Mouse (Mus musculus) heart, adult 11 months (tissue): ENCODE measurements around the gene Polr1a.
A peak's percentile ranks its signal among the peaks of the same experiment; 100 is the strongest.

Source experiments
- DNase-seq: peaks from one replicate; pipeline ENCODE4 v3.0.0; 2022

The Polr1a gene

DNA sequence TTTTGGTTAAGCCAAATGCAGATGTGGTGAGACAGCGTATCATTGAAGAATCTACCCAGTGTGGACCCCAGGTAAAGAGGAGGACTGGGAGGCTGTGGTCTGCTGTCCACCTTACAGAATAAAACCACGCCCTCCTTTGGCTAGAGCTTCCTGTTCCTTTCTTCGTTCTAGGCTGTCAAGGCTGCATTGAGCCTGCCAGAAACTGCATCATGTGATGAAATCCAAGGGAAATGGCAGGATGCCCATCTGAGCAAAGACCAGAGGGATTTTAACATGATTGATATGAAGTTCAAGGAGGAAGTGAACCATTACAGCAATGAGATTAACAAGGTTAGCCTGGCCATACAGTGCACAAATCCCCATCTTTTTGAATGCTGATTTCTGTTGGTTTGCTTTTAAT is 41.7 kb downstream of the Polr1a start:
- peak; percentile 97 for DNase-seq

DNA sequence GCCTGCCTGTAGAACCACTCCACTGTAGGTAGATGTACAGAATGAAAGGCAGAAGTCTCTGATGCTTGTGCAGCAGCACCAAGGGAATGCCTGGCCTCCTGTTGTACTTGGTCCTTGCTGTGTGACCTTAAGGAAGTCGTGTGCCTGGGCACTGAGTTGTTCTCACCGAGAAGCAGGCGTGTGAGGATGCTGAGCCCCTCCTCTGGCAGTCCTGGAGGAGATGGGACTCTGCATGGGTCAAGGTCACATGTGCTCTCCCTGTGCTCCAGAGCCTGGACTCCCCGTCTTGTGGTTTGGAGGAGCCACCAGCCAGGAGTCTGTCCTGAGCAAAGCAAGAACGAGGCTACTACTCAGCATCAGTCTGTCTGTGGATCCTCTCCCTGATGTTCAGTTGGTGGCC is 42.3 kb downstream of the Polr1a start:
- no peak for DNase-seq

DNA sequence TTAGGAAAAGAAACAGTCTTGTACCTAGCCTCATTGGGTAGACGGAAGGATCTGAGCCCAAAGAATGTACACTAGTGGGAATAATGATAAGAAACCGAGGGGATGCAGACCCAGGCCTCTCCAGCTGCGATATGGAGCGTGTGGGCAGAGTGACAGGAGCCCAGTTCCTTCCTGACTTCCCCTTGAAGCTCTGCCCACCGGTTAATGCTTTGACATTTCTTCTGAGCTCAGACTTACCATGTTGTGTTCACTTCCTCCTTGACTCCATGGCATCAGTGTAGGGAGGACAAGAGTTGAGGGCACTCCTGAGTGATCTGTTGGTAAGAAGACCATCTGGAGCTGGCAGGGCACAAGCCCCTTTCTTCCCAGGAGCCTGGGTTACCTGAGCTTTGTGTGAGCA is 53.3 kb downstream of the Polr1a start:
- DNase-seq: no peak

DNA sequence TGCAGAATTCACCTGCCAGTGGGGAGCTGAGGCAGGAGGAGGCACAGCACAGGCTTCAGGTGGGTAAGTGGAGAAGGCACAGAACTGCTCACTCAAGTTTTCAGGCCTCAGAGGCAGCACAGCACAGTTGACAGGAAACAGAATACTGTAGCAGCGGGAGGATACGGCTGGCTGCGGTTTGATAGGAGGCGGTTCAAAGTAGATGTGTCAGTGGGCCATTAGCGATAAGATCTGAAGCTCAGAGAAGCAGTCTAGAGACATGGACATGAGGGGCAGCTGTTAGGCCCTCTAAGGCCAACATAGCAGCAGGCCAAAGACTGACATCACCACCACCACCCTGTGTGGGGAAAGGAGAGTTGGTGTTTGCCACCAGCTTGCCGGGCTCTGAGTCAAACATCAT is 53.9 kb downstream of the Polr1a start:
- DNase-seq: peak; percentile 81

DNA sequence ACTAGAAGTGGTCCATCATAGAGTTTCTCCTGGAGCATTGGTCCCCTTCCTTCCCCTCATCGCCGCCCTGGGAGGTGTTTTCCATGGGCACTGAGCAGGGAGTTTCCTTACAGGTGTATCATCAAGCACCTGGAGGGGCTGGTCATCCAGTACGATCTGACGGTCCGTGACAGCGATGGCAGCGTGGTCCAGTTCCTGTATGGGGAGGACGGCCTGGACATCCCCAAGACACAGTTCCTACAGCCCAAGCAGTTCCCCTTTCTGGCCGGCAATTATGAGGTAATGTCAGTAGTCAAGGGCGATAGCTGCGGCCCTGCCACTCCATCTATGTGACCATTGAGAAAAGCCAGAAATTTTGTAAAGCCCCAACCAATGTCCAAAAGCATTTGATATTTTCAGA is 54.7 kb downstream of the Polr1a start:
- DNase-seq: peak; percentile 88

DNA sequence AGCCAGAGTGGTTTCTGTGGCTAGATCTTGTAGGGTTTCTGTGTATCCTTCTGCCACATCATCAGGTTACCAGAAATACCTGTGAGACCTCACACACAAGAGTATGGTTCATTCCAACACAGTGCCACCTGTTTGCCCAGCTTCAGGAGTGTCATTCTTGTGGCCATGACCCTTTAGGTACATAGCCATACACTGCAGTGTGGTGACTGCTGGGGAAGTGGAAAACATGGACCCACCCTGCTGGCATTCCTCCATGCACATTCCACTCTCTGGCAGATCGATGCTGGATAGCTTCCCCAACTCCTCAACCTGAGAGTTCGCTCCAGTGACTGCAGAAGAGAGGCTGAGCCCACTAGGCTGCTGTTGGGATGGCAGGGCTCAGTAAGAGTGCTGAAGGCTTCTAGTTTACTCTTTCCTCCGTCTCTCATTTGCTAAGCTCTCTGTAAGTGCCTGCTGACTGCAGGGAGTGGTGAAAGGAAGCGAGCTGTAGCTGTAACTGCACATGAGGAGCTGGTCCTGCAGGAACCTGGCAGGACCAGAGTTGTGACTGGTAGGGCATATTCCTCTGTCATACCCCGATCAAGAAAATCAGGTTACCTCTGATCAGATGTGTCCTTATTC is 57.9 kb downstream of the Polr1a start:
- no peak for DNase-seq

DNA sequence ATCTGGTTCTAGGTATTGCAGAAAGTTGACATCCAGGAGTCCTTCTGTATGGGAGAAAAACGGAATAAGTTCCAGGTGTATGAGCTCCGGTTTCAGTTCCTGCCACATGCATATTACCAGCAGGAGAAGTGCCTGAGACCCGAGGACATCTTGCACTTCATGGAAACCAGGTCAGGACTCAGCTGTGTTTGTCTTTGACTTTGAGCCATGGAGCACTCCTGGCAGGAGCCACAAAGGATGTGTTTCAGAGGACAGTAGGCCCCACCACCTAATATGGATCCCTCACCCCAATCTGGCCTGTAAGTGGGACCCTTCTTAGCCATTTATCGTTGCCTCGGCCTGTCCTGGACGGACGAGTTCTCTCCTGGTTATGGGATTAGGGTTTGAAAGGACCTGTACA is 59.0 kb downstream of the Polr1a start:
- DNase-seq: no peak

DNA sequence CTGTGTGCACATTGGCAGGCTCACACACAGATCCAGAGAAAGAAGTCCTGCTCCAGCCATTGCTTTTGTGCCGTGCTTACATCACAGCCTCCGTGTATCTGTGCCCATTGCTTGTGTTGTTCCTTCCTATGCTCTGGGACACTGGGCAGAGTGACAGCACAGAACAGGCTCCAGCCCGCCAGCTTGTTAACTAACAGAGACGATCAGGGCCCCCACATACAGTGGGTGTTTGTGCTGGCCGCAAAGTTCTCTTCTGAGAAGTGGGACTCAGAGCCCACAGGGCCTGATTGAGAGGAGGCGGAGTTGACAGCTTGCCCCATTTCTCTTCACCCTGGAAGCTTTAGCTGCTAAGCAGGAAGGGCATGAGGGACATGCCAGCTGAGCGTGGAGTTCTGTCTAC is 60.6 kb downstream of the Polr1a start:
- no peak for DNase-seq

DNA sequence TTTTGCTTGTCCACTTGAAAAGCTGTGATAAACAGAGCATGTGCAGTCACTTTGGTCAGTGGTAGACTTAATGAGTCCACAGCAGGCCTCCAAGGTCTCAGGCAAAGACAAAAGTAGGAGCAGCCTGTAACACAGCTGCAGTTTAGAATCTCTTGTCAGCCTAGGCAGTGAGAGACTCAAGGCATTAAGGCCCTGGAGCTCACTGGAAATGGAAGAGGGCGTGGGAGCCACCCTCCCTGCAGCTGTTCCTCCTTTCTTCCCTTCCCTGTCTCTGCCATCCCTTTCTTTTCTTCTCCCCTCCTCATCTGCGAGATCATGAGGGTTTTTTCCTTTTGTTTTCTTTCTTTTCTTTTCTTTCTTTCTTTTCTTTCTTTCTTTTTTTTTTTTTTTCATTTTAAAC is 61.3 kb downstream of the Polr1a start:
- no peak for DNase-seq

DNA sequence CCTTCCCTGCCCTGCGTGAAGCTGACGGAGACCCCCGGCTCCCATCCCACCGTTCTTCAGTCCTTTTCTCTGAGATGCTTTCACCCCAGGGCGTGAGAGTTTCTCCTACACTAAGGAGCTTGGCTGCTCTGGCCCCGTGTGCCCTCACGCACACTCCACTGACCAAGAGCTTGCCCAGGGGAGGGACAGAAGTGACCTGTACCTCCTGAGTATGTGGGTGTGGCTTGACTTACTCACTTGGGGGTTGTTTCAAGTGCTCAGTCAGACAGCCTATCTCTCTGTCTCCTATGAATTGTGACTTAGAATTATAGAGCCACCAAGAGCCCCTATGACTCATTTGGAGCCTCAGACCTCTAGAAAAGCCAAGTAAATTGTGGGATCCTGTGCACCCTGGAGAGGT is 67.7 kb downstream of the Polr1a start:
- no peak for DNase-seq

DNA sequence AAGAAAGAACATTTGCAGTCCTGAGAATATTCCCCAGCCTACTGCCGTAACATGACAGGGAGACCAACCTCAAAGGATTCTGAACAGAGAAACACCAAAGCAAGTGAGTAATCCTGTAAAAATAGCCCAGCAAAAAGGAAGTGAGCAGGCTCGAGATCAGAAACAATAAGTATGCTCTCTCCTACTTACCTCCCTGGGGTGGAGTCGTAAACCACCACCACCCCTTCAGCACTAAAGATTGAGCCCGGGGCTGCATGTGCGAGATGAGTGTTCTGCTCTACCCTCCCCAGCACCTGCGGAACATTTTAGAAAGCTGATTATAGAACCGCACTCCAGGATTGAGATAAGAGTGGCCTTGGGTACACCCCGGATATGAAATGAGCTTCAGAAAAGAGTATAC is 71.3 kb downstream of the Polr1a start:
- DNase-seq: no peak

DNA sequence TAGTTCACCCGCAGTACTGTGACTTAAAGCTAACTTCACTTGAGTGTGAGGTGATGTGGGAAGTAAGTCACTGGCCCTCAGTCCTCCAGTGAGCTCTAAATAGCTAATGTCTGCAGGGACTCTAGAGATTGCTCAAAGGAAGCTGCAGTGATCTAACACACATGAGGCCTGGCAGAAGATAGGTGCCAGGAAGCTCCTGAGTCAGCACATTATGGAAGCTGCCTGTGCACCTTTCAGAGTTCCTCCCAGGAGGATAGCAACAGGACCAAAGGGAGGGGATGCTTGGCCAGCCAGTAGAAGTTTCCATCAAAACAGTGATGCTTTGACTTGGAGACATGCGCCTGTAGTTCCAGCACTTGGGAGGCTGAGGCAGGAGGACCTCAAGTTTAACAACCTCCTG is 71.7 kb downstream of the Polr1a start:
- DNase-seq: no peak

DNA sequence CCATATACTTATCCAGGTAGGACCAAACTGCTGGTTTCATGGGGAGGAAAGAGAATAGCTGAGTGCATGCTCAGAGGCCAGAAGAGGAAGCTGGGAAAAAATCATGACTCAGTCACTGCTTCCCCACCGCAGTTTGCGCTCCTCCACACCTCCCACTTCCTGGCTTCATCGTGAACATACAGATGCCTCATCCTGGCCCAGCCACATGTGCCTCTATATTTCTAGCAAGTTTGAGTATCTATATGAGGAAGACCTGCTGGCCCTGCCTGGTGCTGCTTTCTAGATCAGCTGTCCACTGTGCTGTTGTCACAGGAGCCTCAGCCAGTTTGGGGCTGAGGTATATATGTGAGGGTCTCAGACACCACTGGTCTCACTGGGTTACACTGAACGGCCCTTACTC is 72.6 kb downstream of the Polr1a start:
- peak; percentile 81 for DNase-seq

DNA sequence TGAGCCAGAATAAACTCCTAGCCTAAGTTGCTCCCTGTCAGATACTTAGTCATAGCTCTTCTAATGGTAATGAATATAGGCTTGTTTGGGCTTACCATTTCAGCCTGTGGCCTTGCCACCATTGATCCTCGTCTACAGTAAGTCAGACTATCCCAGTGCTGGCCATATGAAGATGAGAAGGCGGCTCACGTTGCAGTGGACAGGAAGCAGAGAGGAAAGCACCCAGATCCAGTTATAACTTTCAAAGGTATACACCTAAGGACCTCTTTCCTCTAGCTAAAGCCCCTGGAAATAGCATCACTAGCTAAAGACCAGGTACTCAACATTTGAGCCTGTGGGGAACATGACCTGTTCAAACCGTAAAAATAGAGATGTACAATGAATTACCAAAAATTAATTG is 77.1 kb downstream of the Polr1a start:
- DNase-seq: peak; percentile 83

DNA sequence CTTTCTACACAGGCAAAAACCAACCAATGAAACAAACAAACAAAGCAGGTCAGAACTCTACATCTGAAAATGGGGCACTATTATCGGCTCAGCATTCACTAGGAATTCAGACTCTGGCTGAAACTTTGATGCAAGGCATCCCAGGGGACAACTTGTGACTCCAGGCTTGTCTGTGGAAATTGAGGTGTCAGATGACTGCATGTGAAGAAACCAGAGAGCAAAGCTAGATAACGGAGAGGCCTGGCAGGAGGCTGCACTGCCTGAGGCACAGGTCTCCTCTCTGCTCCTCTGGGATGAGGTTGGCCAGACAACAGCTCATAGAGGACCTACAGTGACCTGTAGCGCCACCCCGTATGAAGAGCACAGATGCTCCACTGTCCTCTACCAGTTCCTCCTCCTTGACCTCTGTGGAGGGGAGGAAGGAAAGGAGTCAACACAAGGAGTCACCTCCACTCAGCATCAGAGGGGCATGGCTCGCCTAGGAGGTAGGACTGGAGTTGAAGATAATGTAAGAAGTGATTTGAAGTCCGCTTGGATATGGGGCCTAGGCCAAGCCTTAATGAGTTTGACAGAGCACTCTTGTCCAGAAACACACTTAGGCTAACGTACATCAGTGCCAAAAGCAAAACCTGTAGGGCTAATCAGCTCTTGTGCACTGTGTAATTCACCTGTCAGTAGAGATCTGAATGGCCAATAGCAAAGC is 78.8 kb downstream of the Polr1a start:
- DNase-seq: peak; percentile 95

DNA sequence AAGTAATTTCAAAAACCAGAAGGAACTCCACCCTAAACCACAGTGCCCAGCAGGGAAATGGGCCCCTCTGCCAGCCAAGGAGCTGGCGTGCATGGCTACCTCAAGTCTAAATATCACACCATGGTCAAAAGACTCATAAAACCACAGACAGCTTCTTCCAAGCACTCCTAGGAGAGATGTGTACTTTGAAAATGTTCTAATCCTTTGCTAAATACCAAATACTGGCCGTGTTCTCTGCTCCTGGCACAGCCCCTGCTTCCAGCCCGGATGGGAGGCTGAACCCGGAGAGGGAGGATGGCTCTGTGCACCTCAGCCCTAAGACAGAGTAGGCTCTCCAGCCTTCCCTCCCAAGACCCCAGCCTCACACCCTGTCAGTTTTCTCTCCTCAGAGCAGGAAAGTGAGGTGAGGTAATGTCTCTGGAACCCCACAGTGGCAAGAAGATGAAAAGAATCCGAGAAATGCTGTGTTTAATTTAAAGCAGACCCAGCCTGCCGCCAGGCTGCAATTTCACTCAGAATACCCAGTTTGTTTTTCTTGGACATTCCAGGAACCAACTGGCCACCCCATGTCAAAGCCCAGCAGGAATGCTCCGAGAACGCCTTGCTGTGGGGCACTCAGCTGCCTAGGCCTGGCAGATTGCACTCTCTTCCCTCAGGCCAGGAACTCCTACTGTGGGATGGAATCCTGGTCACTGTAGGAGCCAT is 80.9 kb downstream of the Polr1a start:
- DNase-seq: peak; percentile 89

DNA sequence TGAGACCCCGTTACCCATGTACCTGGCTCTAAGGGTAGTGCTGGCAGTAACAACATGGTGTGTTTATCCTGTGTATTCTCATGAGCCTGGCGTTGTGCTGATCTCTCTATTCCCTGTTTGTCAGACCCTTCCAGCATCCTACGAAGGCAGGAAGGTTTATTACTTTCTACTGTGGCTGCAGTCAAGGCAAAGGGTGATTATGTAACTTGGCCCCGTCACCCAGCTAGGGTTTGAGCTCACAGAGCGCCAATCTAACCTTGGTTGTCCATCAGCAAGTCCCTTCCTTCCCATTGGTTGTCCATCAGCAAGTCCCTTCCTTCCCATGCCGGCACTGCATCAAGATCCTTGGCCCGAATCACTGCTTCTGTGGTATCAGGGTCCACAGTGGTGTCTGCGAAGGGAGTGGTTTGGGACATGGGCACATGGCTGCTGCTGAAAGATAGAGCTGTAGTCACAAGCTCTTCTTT is 81.6 kb downstream of the Polr1a start:
- peak; percentile 92 for DNase-seq

DNA sequence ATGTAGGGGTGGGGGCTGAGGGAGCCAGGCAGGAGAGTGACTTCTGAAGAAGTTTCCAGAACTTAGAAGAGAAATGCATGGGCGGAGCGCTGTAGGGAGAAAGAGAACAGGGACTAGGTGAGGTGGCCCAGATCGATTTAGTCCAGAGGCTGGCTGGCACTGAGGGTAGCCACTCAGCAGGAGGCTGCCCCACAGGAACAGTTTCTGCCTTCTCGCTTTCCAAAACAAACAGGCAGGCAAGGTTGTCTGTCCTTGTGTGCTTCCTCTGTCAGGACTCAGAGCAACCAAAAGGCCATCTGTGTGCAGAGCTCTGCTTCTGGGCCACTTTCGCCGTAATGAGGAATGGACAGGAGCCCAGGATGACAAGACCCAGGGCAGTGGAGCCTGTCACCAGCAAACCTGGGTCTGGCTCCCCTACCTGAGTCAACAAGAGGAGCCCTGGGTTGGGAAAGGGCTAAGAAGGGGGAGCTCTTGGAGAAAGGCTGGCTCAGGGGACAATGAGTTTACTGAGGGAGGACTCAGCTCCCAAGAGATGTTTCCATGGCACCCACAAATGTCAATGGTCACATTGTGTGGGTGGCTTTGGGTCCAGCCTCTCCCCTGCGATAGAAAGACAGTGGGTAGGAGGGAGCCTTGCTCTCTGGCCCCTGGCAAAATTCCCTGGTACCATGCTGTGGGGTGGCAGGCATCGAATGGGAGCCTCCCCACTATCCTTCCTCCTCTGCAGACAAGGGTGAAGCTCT is 82.5 kb downstream of the Polr1a start:
- DNase-seq: peak; percentile 93

DNA sequence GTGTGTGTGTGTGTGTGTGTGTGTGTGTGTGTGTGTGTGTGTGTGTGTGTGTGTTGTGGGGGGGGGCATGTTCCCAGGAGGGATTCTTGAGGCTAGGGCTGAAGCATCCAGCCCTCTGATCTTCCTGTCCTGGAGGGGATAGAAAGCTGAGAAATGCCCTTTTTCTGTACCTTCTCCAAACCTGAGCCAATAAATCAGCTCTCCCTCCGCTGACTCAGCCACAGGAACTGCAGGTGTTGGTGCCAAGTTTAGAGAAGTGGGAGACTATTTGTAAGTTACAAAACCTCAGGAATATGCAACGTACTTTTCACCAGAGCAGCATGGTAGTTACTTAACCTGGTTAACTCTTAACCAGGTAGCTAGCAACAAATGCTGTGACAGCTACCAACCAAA is 83.1 kb downstream of the Polr1a start:
- no peak for DNase-seq

DNA sequence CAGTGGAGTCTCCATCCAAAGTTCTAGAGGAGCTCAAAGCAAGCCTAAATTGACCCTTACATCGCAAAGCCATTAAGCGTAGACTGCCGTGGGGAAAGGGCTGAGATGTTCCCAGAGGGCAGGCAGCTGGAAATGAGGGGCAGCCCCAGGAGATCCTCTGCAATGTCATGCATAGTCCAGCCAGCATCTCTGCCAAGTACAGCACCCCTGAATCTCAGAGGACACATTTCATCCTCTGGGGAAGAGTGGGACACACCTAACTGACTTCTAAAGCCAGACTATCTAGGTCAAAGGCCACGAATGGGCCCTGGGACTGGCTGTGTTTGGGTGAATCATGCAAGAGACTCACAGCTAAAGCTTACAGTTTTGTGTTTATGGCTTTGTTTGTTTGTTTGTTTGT is 85.2 kb downstream of the Polr1a start:
- DNase-seq: no peak

DNA sequence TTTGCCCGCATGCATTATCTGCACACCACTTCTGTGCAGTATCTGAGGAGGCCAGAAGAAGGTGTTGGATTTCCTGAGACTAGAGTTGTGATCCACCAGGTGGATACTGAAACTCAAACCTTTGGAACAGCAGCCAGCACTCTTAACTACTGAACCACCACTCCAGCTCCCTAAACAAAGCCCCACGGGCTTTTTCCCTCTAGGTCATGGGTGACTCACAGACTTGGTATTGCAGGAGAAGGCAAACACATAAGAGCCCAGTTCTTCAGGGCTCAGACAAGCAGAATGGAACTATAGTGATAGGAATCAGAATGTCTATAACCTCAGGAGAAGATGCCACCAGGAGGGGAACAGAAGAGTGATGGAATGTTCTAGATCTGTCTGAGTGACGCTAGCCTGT is 86.2 kb downstream of the Polr1a start:
- DNase-seq: no peak

DNA sequence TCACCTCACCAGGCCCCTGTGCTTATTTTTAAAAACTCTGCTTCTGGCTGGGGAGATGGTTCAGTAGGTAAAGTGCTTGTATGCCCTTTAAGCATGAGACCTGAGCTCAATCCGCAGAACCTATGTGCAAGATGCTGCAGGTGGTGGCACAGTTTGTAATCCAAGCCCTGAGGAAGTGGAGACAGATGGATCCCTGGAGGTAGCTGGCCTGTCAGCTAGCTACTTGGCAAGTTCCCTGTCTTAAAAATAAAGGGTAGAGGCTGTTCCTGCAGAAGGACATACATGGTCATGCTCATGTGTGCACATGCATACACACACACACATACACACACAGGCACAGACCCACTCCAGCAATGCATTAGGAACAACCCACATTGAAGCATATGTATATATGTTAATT is 88.4 kb downstream of the Polr1a start:
- peak; percentile 65 for DNase-seq

DNA sequence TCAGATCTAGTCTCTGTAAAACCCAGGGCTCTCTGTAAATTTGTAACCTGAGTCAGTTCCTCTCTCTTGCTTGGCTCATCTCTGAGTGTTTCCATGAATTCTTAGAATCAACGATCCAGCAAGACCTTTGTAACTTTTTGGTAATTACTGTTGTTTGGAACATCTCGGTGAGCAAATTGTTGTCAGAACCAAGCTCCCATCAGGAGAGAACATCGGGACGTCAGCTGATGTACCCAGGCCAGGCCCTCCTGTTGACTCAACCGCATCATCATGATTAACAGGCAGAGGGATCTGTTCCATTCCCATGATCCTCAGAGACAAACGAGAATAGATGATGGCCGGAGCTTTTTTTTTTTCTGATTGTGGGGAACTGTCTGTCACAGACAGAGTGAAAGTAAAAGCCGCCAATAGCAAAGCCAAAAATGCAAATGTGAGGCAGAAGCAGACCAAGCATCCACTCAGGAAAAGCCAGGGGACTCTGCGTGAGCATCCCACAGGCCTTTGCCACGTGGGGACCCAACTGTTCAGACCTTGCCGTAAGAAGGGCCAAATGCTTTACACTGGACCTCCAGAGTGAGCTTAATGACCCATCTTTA is 91.2 kb downstream of the Polr1a start:
- peak; percentile 67 for DNase-seq
